Mouse (Mus musculus): ENCODE measurements around the gene Tra2b. TPM values are rescaled to one million over a fixed set of nuclear protein-coding genes. Genes with fewer than 3 reads are reported as not detected.
"Not testable (repeated sequence)": the region's sequence is repeated elsewhere in the genome, so short reads cannot be mapped to it uniquely, and the experiment has no call there.

The Tra2b gene
- 7.1 and 8.3 TPM in 2 replicates for polyA plus RNA-seq (2012)

- Histone ChIP-seq H3K27me3 (ENCODE audit: control insufficient read depth) (no peaks in the 10 kb centered on the region), H3K36me3 (ENCODE audit: control insufficient read depth) (peaks cover 29% of the 10 kb centered on the region), H3K9me3 (ENCODE audit: control insufficient read depth, low read length) (no peaks in the 10 kb centered on the region), H3K4me1 (ENCODE audit: control insufficient read depth) (peaks cover 45% of the 10 kb centered on the region), H3K4me3 (replicated peaks) (peak within 1 kb of the TSS; percentile 89)
- TF ChIP-seq TAL1 (IDR thresholded peaks at IDR 0.05; ENCODE audit: low read length), result no peak
- TF ChIP-seq GATA1 (IDR thresholded peaks at IDR 0.05; ENCODE audit: low read length), result no peak
Measured at GRCm38 (mm10) chr16:22265849-22266376, at the start of gene Tra2b. TSS of gene Tra2b (minus strand) at chr16:22266005.

- Histone ChIP-seq H3K36me3 (ENCODE audit: control insufficient read depth) (no peaks in the 10 kb centered on the region), H3K27me3 (ENCODE audit: control insufficient read depth) (no peaks in the 10 kb centered on the region), H3K4me1 (ENCODE audit: control insufficient read depth) (no peaks in the 10 kb centered on the region), H3K9me3 (ENCODE audit: control insufficient read depth, low read length) (no peaks in the 10 kb centered on the region), H3K4me3 (replicated peaks) (no peak overlapping the region)
- TF ChIP-seq GATA1 (IDR thresholded peaks at IDR 0.05; ENCODE audit: low read length) (no peak), TAL1 (IDR thresholded peaks at IDR 0.05; ENCODE audit: low read length) (no peak)
Measured at GRCm38 (mm10) chr16:22310649-22311048, 44.8 kb upstream of the Tra2b start.

- Histone ChIP-seq H3K4me1 (ENCODE audit: control insufficient read depth) (no peaks in the 10 kb centered on the region), H3K27me3 (ENCODE audit: control insufficient read depth) (no peaks in the 10 kb centered on the region; the same call in 1 of the 2 replicates), H3K4me3 (replicated peaks) (no peak overlapping the region), H3K9me3 (ENCODE audit: control insufficient read depth, low read length) (no peaks in the 10 kb centered on the region), H3K36me3 (ENCODE audit: control insufficient read depth) (no peaks in the 10 kb centered on the region)
- TF ChIP-seq TAL1 (IDR thresholded peaks at IDR 0.05; ENCODE audit: low read length) (no peak), GATA1 (IDR thresholded peaks at IDR 0.05; ENCODE audit: low read length) (no peak)
Measured at GRCm38 (mm10) chr16:22302606-22303005, 36.8 kb upstream of the Tra2b start.

- H3K4me3 ChIP-seq (replicated peaks), result no peak overlapping the region
- no peaks in the 10 kb centered on the region for H3K36me3 ChIP-seq (ENCODE audit: control insufficient read depth)
- peaks cover 3% of the 10 kb centered on the region for H3K27me3 ChIP-seq (ENCODE audit: control insufficient read depth)
- no peak for TF ChIP-seq GATA1 (IDR thresholded peaks at IDR 0.05; ENCODE audit: low read length)
- TF ChIP-seq TAL1 (IDR thresholded peaks at IDR 0.05; ENCODE audit: low read length), result no peak
- H3K4me1 ChIP-seq (ENCODE audit: control insufficient read depth), result no peaks in the 10 kb centered on the region
- H3K9me3 ChIP-seq (ENCODE audit: control insufficient read depth, low read length), result no peaks in the 10 kb centered on the region
Measured at GRCm38 (mm10) chr16:22301378-22301777, 35.6 kb upstream of the Tra2b start.

GRCm38 (mm10) chr16:22296901-22297300 lies 31.1 kb upstream of the Tra2b start:
- TF ChIP-seq TAL1 (IDR thresholded peaks at IDR 0.05; ENCODE audit: low read length) (no peak), GATA1 (IDR thresholded peaks at IDR 0.05; ENCODE audit: low read length) (no peak)
- peaks cover 3% of the 10 kb centered on the region for H3K27me3 ChIP-seq (ENCODE audit: control insufficient read depth)
- H3K36me3 ChIP-seq (ENCODE audit: control insufficient read depth), result no peaks in the 10 kb centered on the region
- no peaks in the 10 kb centered on the region for H3K9me3 ChIP-seq (ENCODE audit: control insufficient read depth, low read length)
- H3K4me3 ChIP-seq (replicated peaks), result no peak overlapping the region
- H3K4me1 ChIP-seq (ENCODE audit: control insufficient read depth), result no peaks in the 10 kb centered on the region

- H3K36me3 ChIP-seq (ENCODE audit: control insufficient read depth); H3K4me3 ChIP-seq (replicated peaks); H3K4me1 ChIP-seq (ENCODE audit: control insufficient read depth); H3K9me3 ChIP-seq (ENCODE audit: control insufficient read depth, low read length); H3K27me3 ChIP-seq (ENCODE audit: control insufficient read depth): not testable (repeated sequence)
Measured at GRCm38 (mm10) chr16:22294812-22295211, 29.0 kb upstream of the Tra2b start.

GRCm38 (mm10) chr16:22293600-22293999 lies 27.8 kb upstream of the Tra2b start:
- peaks cover 3% of the 10 kb centered on the region; the same call in 1 of the 2 replicates for H3K27me3 ChIP-seq (ENCODE audit: control insufficient read depth)
- H3K36me3 ChIP-seq (ENCODE audit: control insufficient read depth), result no peaks in the 10 kb centered on the region
- no peak overlapping the region for H3K4me3 ChIP-seq (replicated peaks)
- TF ChIP-seq GATA1 (IDR thresholded peaks at IDR 0.05; ENCODE audit: low read length) (no peak), TAL1 (IDR thresholded peaks at IDR 0.05; ENCODE audit: low read length) (no peak)
- peaks cover 7% of the 10 kb centered on the region for H3K9me3 ChIP-seq (ENCODE audit: control insufficient read depth, low read length)
- no peaks in the 10 kb centered on the region for H3K4me1 ChIP-seq (ENCODE audit: control insufficient read depth)

GRCm38 (mm10) chr16:22292394-22292793 lies 26.6 kb upstream of the Tra2b start:
- TF ChIP-seq TAL1 (IDR thresholded peaks at IDR 0.05; ENCODE audit: low read length) (no peak), GATA1 (IDR thresholded peaks at IDR 0.05; ENCODE audit: low read length) (no peak)
- Histone ChIP-seq H3K36me3 (ENCODE audit: control insufficient read depth) (no peaks in the 10 kb centered on the region), H3K4me3 (replicated peaks) (no peak overlapping the region), H3K9me3 (ENCODE audit: control insufficient read depth, low read length) (peaks cover 7% of the 10 kb centered on the region), H3K4me1 (ENCODE audit: control insufficient read depth) (no peaks in the 10 kb centered on the region), H3K27me3 (ENCODE audit: control insufficient read depth) (peaks cover 3% of the 10 kb centered on the region; the same call in 1 of the 2 replicates)

- no peak overlapping the region for H3K4me3 ChIP-seq (replicated peaks)
- H3K4me1 ChIP-seq (ENCODE audit: control insufficient read depth), result no peaks in the 10 kb centered on the region
- H3K27me3 ChIP-seq (ENCODE audit: control insufficient read depth), result no peaks in the 10 kb centered on the region
- H3K36me3 ChIP-seq (ENCODE audit: control insufficient read depth), result no peaks in the 10 kb centered on the region
- TF ChIP-seq TAL1 (IDR thresholded peaks at IDR 0.05; ENCODE audit: low read length), result no peak
- TF ChIP-seq GATA1 (IDR thresholded peaks at IDR 0.05; ENCODE audit: low read length), result no peak
- H3K9me3 ChIP-seq (ENCODE audit: control insufficient read depth, low read length), result peaks cover 7% of the 10 kb centered on the region
Measured at GRCm38 (mm10) chr16:22289643-22290042, 23.8 kb upstream of the Tra2b start.

GRCm38 (mm10) chr16:22286996-22287395 lies 21.2 kb upstream of the Tra2b start:
- no peak for TF ChIP-seq GATA1 (IDR thresholded peaks at IDR 0.05; ENCODE audit: low read length)
- no peak for TF ChIP-seq TAL1 (IDR thresholded peaks at IDR 0.05; ENCODE audit: low read length)
- Histone ChIP-seq H3K27me3 (ENCODE audit: control insufficient read depth) (no peaks in the 10 kb centered on the region), H3K36me3 (ENCODE audit: control insufficient read depth) (no peaks in the 10 kb centered on the region), H3K4me1 (ENCODE audit: control insufficient read depth) (no peaks in the 10 kb centered on the region), H3K9me3 (ENCODE audit: control insufficient read depth, low read length) (peaks cover 7% of the 10 kb centered on the region), H3K4me3 (replicated peaks) (no peak overlapping the region)
